10 mouse cellular contexts compared by ENCODE assay signal in the genomic region with DNA sequence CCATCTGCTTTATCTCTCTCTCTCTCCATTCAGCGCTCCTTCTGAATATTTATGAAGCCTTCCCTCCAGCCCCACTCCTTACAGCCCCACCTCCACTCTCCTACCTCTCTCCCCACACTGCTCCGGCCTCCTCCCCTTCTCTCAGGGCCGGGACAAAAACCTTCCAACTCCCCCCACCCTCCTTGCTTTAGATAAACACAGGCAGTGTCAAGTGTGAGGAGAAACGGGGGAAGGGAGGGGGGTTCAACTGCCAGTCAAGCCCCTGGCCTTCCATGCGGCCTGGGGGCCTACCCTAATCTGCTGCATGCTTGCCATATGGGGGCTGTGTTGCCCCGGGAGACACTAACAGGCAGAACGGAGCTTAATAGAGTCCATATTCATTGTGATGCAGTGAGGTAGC. TPM values are rescaled to one million over a fixed set of nuclear protein-coding genes. Genes with fewer than 3 reads are reported as not detected.
DNase-seq lines count a peak whose midpoint lies in the region; ATAC-seq lines count a peak whose summit lies in the region.
"Had no signal": no experiment of that assay in that cellular context is flagged by ENCODE, and none has a peak within 500 bp of the region (broad histone marks: within the 10 kb centered on the region; RNA-seq: fewer than 3 reads in every experiment).

No protein-coding gene starts in this region.

- H3K4me3 ChIP-seq in heart, embryonic 11.5 days (ENCODE audit: low read depth, low read length), result peak overlapping the region; percentile 31
- peak overlapping the region; percentile 46 for H3K4me3 ChIP-seq in forebrain, embryonic 10.5 days
- peak overlapping the region; percentile 47 for H3K4me3 ChIP-seq in midbrain, embryonic 10.5 days
- H3K4me3 ChIP-seq: erythroblast, embryonic 14.5 days; megakaryocyte, embryonic 14.5 days had no signal

- WGBS in heart, embryonic 11.5 days (ENCODE audit: insufficient replicate concordance), result under 1% methylated on average over 7 of the region's 7 CpGs
- 0% methylated on average over 7 of the region's 7 CpGs for WGBS in forebrain, embryonic 10.5 days
- under 1% methylated on average over 7 of the region's 7 CpGs for WGBS in midbrain, embryonic 10.5 days

- peak overlapping the region; percentile 54; the same call in 1 of the 2 replicates for H3K9ac ChIP-seq in heart, embryonic 11.5 days (ENCODE audit: low read depth, low read length)

- intact Hi-C loops in heart, postnatal 25 days (cut with DNase I), result no loop called here

- peak; percentile 57 for ATAC-seq in heart, embryonic 11.5 days (replicated peaks; ENCODE audit: insufficient number of reproducible peaks, low FRiP score, low TSS enrichment)
- no peak for ATAC-seq in activated CD4-positive, CD25-positive, alpha-beta regulatory T cell, adult 4 months

- H3K4me2 ChIP-seq in heart, embryonic 11.5 days, result peak overlapping the region; percentile 68

- no peak overlapping the region for H3K27ac ChIP-seq in heart, embryonic 11.5 days (ENCODE audit: low read depth, low read length)
- H3K27ac ChIP-seq in forebrain, embryonic 10.5 days, result peak overlapping the region; percentile 90
- peak overlapping the region; percentile 89 for H3K27ac ChIP-seq in midbrain, embryonic 10.5 days (replicated peaks)

- H3K36me3 ChIP-seq in heart, embryonic 11.5 days (ENCODE audit: control insufficient read depth, insufficient read depth, low read length), result no peaks in the 10 kb centered on the region
- H3K36me3 ChIP-seq in forebrain, embryonic 10.5 days (replicated peaks), result peaks cover 41% of the 10 kb centered on the region
- peaks cover 40% of the 10 kb centered on the region for H3K36me3 ChIP-seq in midbrain, embryonic 10.5 days

- no peak for DNase-seq in heart, postnatal 25 days (ENCODE audit: low spot score)
- peak; percentile 56 for DNase-seq in ES-CJ7 (ENCODE audit: low read depth, low spot score)
- peak; percentile 95 for DNase-seq in forebrain, embryonic 10.5 days (ENCODE audit: extremely low spot score, low spot score)
- peak; percentile 97 for DNase-seq in midbrain, embryonic 10.5 days (ENCODE audit: low spot score)
- no peak for DNase-seq in urinary bladder, postnatal 10 days (ENCODE audit: low spot score)
- DNase-seq in left cerebral cortex, adult 9 months (ENCODE audit: low spot score in 2 of 2), result no peak

- peaks cover 32% of the 10 kb centered on the region for H3K4me1 ChIP-seq in heart, embryonic 11.5 days (ENCODE audit: control insufficient read depth, insufficient read depth, low read length)
- H3K4me1 ChIP-seq in forebrain, embryonic 10.5 days, result peaks cover 100% of the 10 kb centered on the region
- peaks cover 94% of the 10 kb centered on the region for H3K4me1 ChIP-seq in midbrain, embryonic 10.5 days
- H3K4me1 ChIP-seq: megakaryocyte, embryonic 14.5 days had no signal

- H3K27me3 ChIP-seq in heart, embryonic 11.5 days (ENCODE audit: control insufficient read depth, insufficient read depth, low read length), result no peaks in the 10 kb centered on the region
- H3K27me3 ChIP-seq in forebrain, embryonic 10.5 days (ENCODE audit: poor library complexity, severe bottlenecking), result peaks cover 18% of the 10 kb centered on the region
- no peaks in the 10 kb centered on the region for H3K27me3 ChIP-seq in midbrain, embryonic 10.5 days (ENCODE audit: low read depth, poor library complexity, severe bottlenecking)

- no peaks in the 10 kb centered on the region for H3K9me3 ChIP-seq in heart, embryonic 11.5 days (replicated peaks; ENCODE audit: control insufficient read depth, low read length)
- H3K9me3 ChIP-seq in forebrain, embryonic 10.5 days, result peaks cover 17% of the 10 kb centered on the region
- H3K9me3 ChIP-seq in midbrain, embryonic 10.5 days (replicated peaks), result peaks cover 17% of the 10 kb centered on the region

RNA-seq across cellular contexts. Expression of gene Boc, which starts 27.9 kb away (rescaled TPM):
- polyA plus RNA-seq in heart, embryonic 11.5 days (2014; fragmentation: Nextera tagmentation; extraction: Ambion mirVana), result 8.7 and 8.9 TPM in 2 replicates
- total RNA-seq in heart, postnatal 25 days (2021), result 1 to 10 TPM; 4.5 to 5.8 TPM
- polyA plus RNA-seq in forebrain, embryonic 10.5 days (2016; fragmentation: Nextera tagmentation; extraction: Ambion mirVana), result 25.9 TPM in 2 replicates
- polyA plus RNA-seq in midbrain, embryonic 10.5 days (2016; fragmentation: Nextera tagmentation; extraction: Ambion mirVana), result 30.8 and 37.1 TPM in 2 replicates
- under 1 TPM; 0.09 to 0.10 TPM for polyA plus RNA-seq in activated CD4-positive, CD25-positive, alpha-beta regulatory T cell, adult 4 months (2017; shearing (Covaris generic))
- polyA plus RNA-seq: erythroblast, embryonic 14.5 days had no signal

Comparison
In these comparisons a context has a peak if more than half of its experiments do, and no peak if none do; other contexts are left out.
1. DNase-seq: peak in ES-CJ7 (single experiment), forebrain, embryonic 10.5 days (single experiment) and midbrain, embryonic 10.5 days (single experiment); none in heart, postnatal 25 days (single experiment), urinary bladder, postnatal 10 days (single experiment) and left cerebral cortex, adult 9 months (0 of 2).
2. Peak in every context shown above with its lines, with median percentiles within 50 percentile points of each other: H3K4me3 ChIP-seq.